Mouse (Mus musculus) thymus, adult 2 months (tissue): ENCODE measurements around the gene Ranbp9.

Source experiments
- CTCF ChIP-seq: fragments of 200-500 bp; IDR thresholded peaks from 2 replicates; pipeline ENCODE4 v1.5.1; 2012; ENCODE audit warnings: mild to moderate bottlenecking, control low read depth, low read length, moderate library complexity, borderline replicate concordance; ENCODE audit not compliant: control insufficient read depth, poor library complexity, insufficient read depth; ENCODE audit errors: extremely low read depth
- POLR2A ChIP-seq: fragments of 200-500 bp; IDR thresholded peaks from 2 replicates; pipeline ENCODE4 v1.6.1; 2012; ENCODE audit warnings: mild to moderate bottlenecking, low read length, control low read depth, moderate library complexity; ENCODE audit not compliant: control insufficient read depth, poor library complexity, insufficient read depth; ENCODE audit errors: extremely low read depth

DNA sequence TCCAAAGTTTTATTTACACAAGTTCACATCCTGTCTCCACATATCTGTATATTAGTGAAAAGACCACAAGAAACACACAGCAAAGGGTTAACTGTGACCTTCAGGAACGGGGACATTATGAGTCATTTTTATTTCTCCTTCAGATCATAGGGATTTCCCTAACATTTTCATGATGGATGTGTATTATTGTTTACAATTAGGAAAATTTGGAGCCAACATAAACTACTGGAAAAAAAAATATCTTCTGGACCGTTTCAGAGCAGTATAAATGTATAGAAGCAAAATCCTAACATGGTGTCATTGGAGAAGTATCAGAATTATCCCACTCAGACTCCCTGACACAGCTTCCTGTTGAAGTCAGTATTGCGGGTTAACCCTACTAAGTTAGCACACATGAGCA lies 101.1 kb downstream of the Ranbp9 start:
- TF ChIP-seq CTCF (no peak), POLR2A (no peak)
